ENCODE assay signal across 10 mouse cellular contexts in the genomic region with DNA sequence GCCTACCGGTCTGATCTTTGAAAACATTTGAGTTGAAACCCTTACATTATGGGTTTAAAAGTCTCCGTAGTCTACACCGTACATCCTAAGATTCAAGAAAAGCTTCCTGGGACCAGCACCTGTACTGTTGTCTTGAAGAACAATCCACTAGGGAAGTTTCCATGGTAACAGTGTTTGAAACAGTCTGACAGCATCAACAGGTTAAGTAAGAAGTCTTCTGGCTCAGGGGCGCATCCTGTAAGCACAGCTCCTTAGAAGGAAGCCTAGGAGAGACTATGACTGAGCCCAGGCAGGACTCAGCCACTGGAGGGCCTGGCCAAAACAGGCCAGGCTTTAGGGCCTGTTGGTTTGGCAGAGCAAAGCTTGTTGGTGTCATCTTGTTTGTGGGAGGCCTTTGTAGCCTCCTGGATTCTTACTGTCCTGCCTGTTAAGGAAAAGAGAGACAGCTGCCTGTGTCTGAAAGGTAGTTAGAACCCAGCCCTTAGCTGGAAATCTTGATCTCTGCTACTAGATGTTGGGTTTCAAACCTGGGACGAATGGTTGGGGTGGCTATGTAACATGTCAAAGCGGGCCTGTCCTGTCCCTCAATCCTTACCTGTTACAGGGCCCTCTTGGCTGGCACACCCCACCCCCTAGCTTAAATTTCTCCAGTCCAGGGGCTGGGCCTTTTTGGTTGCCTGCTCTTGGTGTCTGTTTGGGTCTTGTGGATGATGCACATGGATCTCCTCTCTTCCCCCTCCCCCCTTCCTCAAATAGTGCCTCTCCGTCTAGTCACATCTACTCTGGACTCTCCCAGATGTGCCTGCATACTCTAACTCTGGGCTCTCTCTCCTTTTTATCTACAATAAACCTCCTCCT.
DNase-seq lines count a peak whose midpoint lies in the region; ATAC-seq lines count a peak whose summit lies in the region.
"Had no signal": no experiment of that assay in that cellular context is flagged by ENCODE, and none has a peak within 500 bp of the region (broad histone marks: within the 10 kb centered on the region; RNA-seq: fewer than 3 reads in every experiment).

No protein-coding gene starts in this region.

- no peaks in the 10 kb centered on the region for H3K27me3 ChIP-seq in forebrain, embryonic 11.5 days (ENCODE audit: control insufficient read depth, insufficient read depth, low read length)
- H3K27me3 ChIP-seq in forebrain, embryonic 12.5 days = peaks cover 4% of the 10 kb centered on the region; the same call in 1 of the 2 replicates
- no peaks in the 10 kb centered on the region for H3K27me3 ChIP-seq in kidney, embryonic 16.5 days (ENCODE audit: insufficient read depth, low read length)
- H3K27me3 ChIP-seq in embryonic facial prominence, embryonic 10.5 days (replicated peaks; ENCODE audit: low read depth, poor library complexity, severe bottlenecking) = no peaks in the 10 kb centered on the region
- H3K27me3 ChIP-seq in midbrain, embryonic 16.5 days (ENCODE audit: control insufficient read depth, insufficient read depth, low read depth, low read length) = no peaks in the 10 kb centered on the region

- H3K4me2 ChIP-seq in forebrain, embryonic 11.5 days (ENCODE audit: low read depth, low read length, severe bottlenecking) = no peak overlapping the region
- H3K4me2 ChIP-seq in forebrain, embryonic 12.5 days = no peak overlapping the region
- H3K4me2 ChIP-seq in kidney, embryonic 16.5 days (replicated peaks; ENCODE audit: low read depth, low read length) = no peak overlapping the region
- H3K4me2 ChIP-seq in midbrain, embryonic 16.5 days (ENCODE audit: low read length) = no peak overlapping the region

- peaks cover 7% of the 10 kb centered on the region; the same call in 1 of the 2 replicates for H3K4me1 ChIP-seq in forebrain, embryonic 11.5 days (replicated peaks; ENCODE audit: control insufficient read depth, insufficient read depth, low read length)
- H3K4me1 ChIP-seq in forebrain, embryonic 12.5 days = peaks cover 34% of the 10 kb centered on the region
- H3K4me1 ChIP-seq in kidney, embryonic 16.5 days (ENCODE audit: insufficient read depth, low read length) = peaks cover 47% of the 10 kb centered on the region
- H3K4me1 ChIP-seq in embryonic facial prominence, embryonic 10.5 days = peaks cover 50% of the 10 kb centered on the region
- peaks cover 35% of the 10 kb centered on the region for H3K4me1 ChIP-seq in midbrain, embryonic 16.5 days (ENCODE audit: control insufficient read depth, insufficient read depth, low read length)

- H3K4me3 ChIP-seq in forebrain, embryonic 11.5 days (ENCODE audit: low read depth, low read length) = no peak overlapping the region
- no peak overlapping the region for H3K4me3 ChIP-seq in forebrain, embryonic 12.5 days (replicated peaks)
- no peak overlapping the region for H3K4me3 ChIP-seq in kidney, embryonic 16.5 days (ENCODE audit: low read length)
- H3K4me3 ChIP-seq in embryonic facial prominence, embryonic 10.5 days = no peak overlapping the region
- no peak overlapping the region for H3K4me3 ChIP-seq in midbrain, embryonic 16.5 days (ENCODE audit: low read depth, low read length)

- H3K9ac ChIP-seq in forebrain, embryonic 11.5 days (ENCODE audit: low read length) = no peak overlapping the region
- H3K9ac ChIP-seq in forebrain, embryonic 12.5 days = no peak overlapping the region
- H3K9ac ChIP-seq in kidney, embryonic 16.5 days (replicated peaks; ENCODE audit: low read length) = no peak overlapping the region
- H3K9ac ChIP-seq in midbrain, embryonic 16.5 days (ENCODE audit: low read depth, low read length) = no peak overlapping the region

- WGBS in forebrain, embryonic 11.5 days = 85% methylated on average over 7 of the region's 7 CpGs
- 84% methylated on average over 7 of the region's 7 CpGs for WGBS in forebrain, embryonic 12.5 days
- WGBS in kidney, embryonic 16.5 days = 91% methylated on average over 7 of the region's 7 CpGs
- WGBS in embryonic facial prominence, embryonic 10.5 days = 87% methylated on average over 7 of the region's 7 CpGs
- WGBS in midbrain, embryonic 16.5 days = 82% methylated on average over 7 of the region's 7 CpGs

- no peaks in the 10 kb centered on the region for H3K36me3 ChIP-seq in forebrain, embryonic 11.5 days (ENCODE audit: control insufficient read depth, insufficient read depth, low read length)
- no peaks in the 10 kb centered on the region for H3K36me3 ChIP-seq in forebrain, embryonic 12.5 days (replicated peaks)
- no peaks in the 10 kb centered on the region for H3K36me3 ChIP-seq in kidney, embryonic 16.5 days (ENCODE audit: insufficient read depth, low read length)
- 0 out of 2 replicates have a peak, but pooled peaks cover 1% of the 10 kb centered on the region for H3K36me3 ChIP-seq in embryonic facial prominence, embryonic 10.5 days (replicated peaks)
- H3K36me3 ChIP-seq in midbrain, embryonic 16.5 days (ENCODE audit: control insufficient read depth, insufficient read depth, low read length) = no peaks in the 10 kb centered on the region

- DNase-seq in forebrain, embryonic 11.5 days (ENCODE audit: low spot score) = peak; percentile 49
- no peak for DNase-seq in kidney, adult 11 months
- DNase-seq in embryonic facial prominence, embryonic 10.5 days (ENCODE audit: low spot score) = no peak
- no peak for DNase-seq in frontal cortex, postnatal 14 days (ENCODE audit: low spot score in 2 of 2)
- no peak for DNase-seq in right cerebral cortex, adult 18-20 months
- DNase-seq: gastrocnemius, postnatal 25 days; lung, postnatal 4 days had no signal

- H3K27ac ChIP-seq in forebrain, embryonic 11.5 days (ENCODE audit: low read depth, low read length) = no peak overlapping the region
- H3K27ac ChIP-seq in forebrain, embryonic 12.5 days = no peak overlapping the region
- H3K27ac ChIP-seq in kidney, embryonic 16.5 days (ENCODE audit: low read length) = peak overlapping the region; percentile 97
- H3K27ac ChIP-seq in embryonic facial prominence, embryonic 10.5 days (replicated peaks) = peak overlapping the region; percentile 54
- H3K27ac ChIP-seq in midbrain, embryonic 16.5 days (ENCODE audit: low read length) = no peak overlapping the region

- no peak for ATAC-seq in forebrain, embryonic 11.5 days (replicated peaks; ENCODE audit: low FRiP score)
- no peak for ATAC-seq in forebrain, embryonic 12.5 days (ENCODE audit: low FRiP score)
- ATAC-seq in kidney, embryonic 16.5 days (ENCODE audit: low FRiP score, low TSS enrichment) = no peak
- ATAC-seq in midbrain, embryonic 16.5 days = 0 out of 2 replicates have a peak, but pooled peaks have one; percentile 9

- H3K9me3 ChIP-seq in forebrain, embryonic 11.5 days (ENCODE audit: control insufficient read depth, low read length) = no peaks in the 10 kb centered on the region
- H3K9me3 ChIP-seq in forebrain, embryonic 12.5 days = no peaks in the 10 kb centered on the region
- H3K9me3 ChIP-seq in kidney, embryonic 16.5 days (ENCODE audit: low read length) = no peaks in the 10 kb centered on the region
- H3K9me3 ChIP-seq in embryonic facial prominence, embryonic 10.5 days = no peaks in the 10 kb centered on the region
- no peaks in the 10 kb centered on the region for H3K9me3 ChIP-seq in midbrain, embryonic 16.5 days (replicated peaks; ENCODE audit: control insufficient read depth, low read length, poor library complexity, severe bottlenecking)

Comparison
In these comparisons a context has a peak if more than half of its experiments do, and no peak if none do; other contexts are left out.
1. H3K27ac ChIP-seq: peak in kidney, embryonic 16.5 days (single experiment) and embryonic facial prominence, embryonic 10.5 days (single experiment); none in forebrain, embryonic 11.5 days (single experiment), forebrain, embryonic 12.5 days (single experiment) and midbrain, embryonic 16.5 days (single experiment).